Mouse (Mus musculus) embryonic fibroblast, embryonic 13.5 days (primary cell): ENCODE measurements at regions not wholly inside any gene's neighbourhood (a gene's known extent, or its start where the extent isn't known, plus 50 kb on each side); places are given as distances from the start of the nearest gene placed in this dataset.

Experiments
- CTCF ChIP-seq: IDR thresholded peaks from 2 replicates; pipeline ENCODE4 v1.5.1; 2011; ENCODE audit warnings: mild to moderate bottlenecking, control low read depth, low read length, moderate library complexity, borderline replicate concordance; ENCODE audit not compliant: insufficient read depth
- POLR2A ChIP-seq: IDR thresholded peaks from 2 replicates; pipeline ENCODE4 v1.6.1; 2011; ENCODE audit warnings: low read depth, mild to moderate bottlenecking, control low read depth, low read length, moderate library complexity

GRCm38 (mm10) chr16:86853398-86853797 lies 500.6 kb upstream of the N6amt1 start:
- TF ChIP-seq CTCF (no peak), POLR2A (no peak)
